Mouse (Mus musculus) megakaryocyte, embryonic 14.5 days (primary cell): Measurements from ENCODE around the gene Ap3d1. TPM values are rescaled to one million over a fixed set of nuclear protein-coding genes. Genes with fewer than 3 reads are reported as not detected.

ENCODE experiments used
- H3K27me3 ChIP-seq: replicated peaks from 2 replicates; pipeline ENCODE3; 2012; ENCODE audit warnings: inconsistent platforms
- H3K36me3 ChIP-seq: replicated peaks from 2 replicates; pipeline ENCODE3; 2012; ENCODE audit warnings: low read length, inconsistent platforms, mixed read lengths
- H3K4me1 ChIP-seq: 2 replicates; pipeline ENCODE4 v1.6.1; 2012; ENCODE audit warnings: inconsistent platforms
- H3K4me3 ChIP-seq: replicated peaks from 2 replicates; pipeline ENCODE3; 2012; ENCODE audit warnings: moderate library complexity, mild to moderate bottlenecking, inconsistent platforms
- H3K9me3 ChIP-seq: 2 replicates; pipeline ENCODE4 v1.6.1; 2012; ENCODE audit warnings: inconsistent platforms
- FLI1 ChIP-seq: IDR thresholded peaks from 2 replicates; pipeline ENCODE4 v1.6.1; 2012; ENCODE audit warnings: low read length, inconsistent platforms, mixed read lengths
- GATA1 ChIP-seq: IDR thresholded peaks from 3 replicates; pipeline ENCODE4 v1.6.1; 2012; ENCODE audit warnings: mixed read lengths, low read length, inconsistent platforms, borderline replicate concordance
- polyA plus RNA-seq: library from polyadenylated mRNA; stranded (reverse); fragments of >175 nt; gene quantifications from 2 replicates; pipeline ENCODE4 v1.2.3, GENCODE M21; 2012; ENCODE audit warnings: low replicate concordance; ENCODE audit not compliant: insufficient read depth

Gene Ap3d1
- polyA plus RNA-seq, 1 experiment = 24.8 TPM

- Histone ChIP-seq H3K27me3 (no peaks in the 10 kb centered on the region), H3K36me3 (peaks cover 34% of the 10 kb centered on the region), H3K4me1 (peaks cover 86% of the 10 kb centered on the region), H3K9me3 (no peaks in the 10 kb centered on the region), H3K4me3 (peak overlapping the region; percentile 70)
- TF ChIP-seq GATA1 (no peak), FLI1 (no peak)
These were observed 16.6 kb upstream of the Ap3d1 start for GRCm38 (mm10) chr10:80758651-80759050.

GRCm38 (mm10) chr10:80757717-80758116, 15.7 kb upstream of the Ap3d1 start:
- H3K4me3 ChIP-seq = peak overlapping the region; percentile 99
- H3K36me3 ChIP-seq = peaks cover 26% of the 10 kb centered on the region
- peaks cover 84% of the 10 kb centered on the region for H3K4me1 ChIP-seq

GRCm38 (mm10) chr10:80756967-80757366, 14.9 kb upstream of the Ap3d1 start:
- Histone ChIP-seq H3K36me3 (peaks cover 21% of the 10 kb centered on the region), H3K4me3 (peak overlapping the region; percentile 99), H3K4me1 (peaks cover 84% of the 10 kb centered on the region), H3K27me3 (no peaks in the 10 kb centered on the region), H3K9me3 (no peaks in the 10 kb centered on the region)
- no peak for TF ChIP-seq GATA1
- no peak for TF ChIP-seq FLI1

More at GRCm38 (mm10) chr10:80757717-80758116, 15.7 kb upstream of the Ap3d1 start:
- TF ChIP-seq GATA1 (no peak), FLI1 (no peak)
- Histone ChIP-seq H3K27me3 (no peaks in the 10 kb centered on the region), H3K9me3 (no peaks in the 10 kb centered on the region)

DNA sequence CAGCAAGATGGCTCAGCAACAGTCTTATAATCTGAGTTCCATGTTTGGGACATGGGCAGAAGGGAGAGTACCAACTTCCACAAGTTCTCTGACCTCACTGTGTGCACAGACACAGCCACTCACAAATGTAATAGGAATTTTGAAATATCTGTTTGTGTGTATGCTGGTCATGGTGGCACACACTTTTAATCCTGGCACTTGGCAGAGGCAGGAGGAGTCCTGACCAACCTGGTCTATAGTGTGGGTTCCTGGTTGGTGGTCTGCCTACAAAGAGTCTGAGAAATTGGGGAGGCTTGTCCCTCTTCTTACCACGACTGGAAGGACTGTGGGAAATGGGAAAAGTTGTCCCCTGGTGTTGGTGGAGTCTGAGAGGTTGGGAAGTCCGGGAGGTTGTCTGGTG, 14.4 kb upstream of the Ap3d1 start:
- TF ChIP-seq GATA1 = no peak
- TF ChIP-seq FLI1 = no peak
- H3K4me3 ChIP-seq = peak overlapping the region; percentile 99

GRCm38 (mm10) chr10:80756099-80756498, 14.0 kb upstream of the Ap3d1 start:
- H3K27me3 ChIP-seq = no peaks in the 10 kb centered on the region
- TF ChIP-seq FLI1 (no peak), GATA1 (no peak)
- H3K9me3 ChIP-seq = no peaks in the 10 kb centered on the region
- H3K4me1 ChIP-seq = peaks cover 84% of the 10 kb centered on the region
- H3K36me3 ChIP-seq = peaks cover 17% of the 10 kb centered on the region
- H3K4me3 ChIP-seq = peak overlapping the region; percentile 99

More for the DNA sequence above, 14.4 kb upstream of the Ap3d1 start:
- Histone ChIP-seq H3K27me3 (no peaks in the 10 kb centered on the region), H3K9me3 (no peaks in the 10 kb centered on the region), H3K4me1 (peaks cover 84% of the 10 kb centered on the region), H3K36me3 (peaks cover 17% of the 10 kb centered on the region)

GRCm38 (mm10) chr10:80755291-80756015, 13.4 kb upstream of the Ap3d1 start:
- H3K36me3 ChIP-seq = peaks cover 11% of the 10 kb centered on the region
- H3K4me1 ChIP-seq = peaks cover 84% of the 10 kb centered on the region
- H3K4me3 ChIP-seq = peak overlapping the region; percentile 99
- no peaks in the 10 kb centered on the region for H3K27me3 ChIP-seq
- no peaks in the 10 kb centered on the region for H3K9me3 ChIP-seq
- no peak for TF ChIP-seq FLI1
- TF ChIP-seq GATA1 = no peak

- Histone ChIP-seq H3K36me3 (peaks cover 8% of the 10 kb centered on the region), H3K27me3 (no peaks in the 10 kb centered on the region), H3K4me3 (peak within 1 kb of the TSS; percentile 99), H3K9me3 (no peaks in the 10 kb centered on the region), H3K4me1 (peaks cover 80% of the 10 kb centered on the region)
- TF ChIP-seq GATA1 (no peak), FLI1 (peak; percentile 50; the same call in 1 of the 2 replicates)
These were observed 12.7 kb upstream of the Ap3d1 start, which contains the start of gene Dot1l for GRCm38 (mm10) chr10:80754594-80755290. TSS of gene Dot1l (plus strand) at chr10:80755206.

DNA sequence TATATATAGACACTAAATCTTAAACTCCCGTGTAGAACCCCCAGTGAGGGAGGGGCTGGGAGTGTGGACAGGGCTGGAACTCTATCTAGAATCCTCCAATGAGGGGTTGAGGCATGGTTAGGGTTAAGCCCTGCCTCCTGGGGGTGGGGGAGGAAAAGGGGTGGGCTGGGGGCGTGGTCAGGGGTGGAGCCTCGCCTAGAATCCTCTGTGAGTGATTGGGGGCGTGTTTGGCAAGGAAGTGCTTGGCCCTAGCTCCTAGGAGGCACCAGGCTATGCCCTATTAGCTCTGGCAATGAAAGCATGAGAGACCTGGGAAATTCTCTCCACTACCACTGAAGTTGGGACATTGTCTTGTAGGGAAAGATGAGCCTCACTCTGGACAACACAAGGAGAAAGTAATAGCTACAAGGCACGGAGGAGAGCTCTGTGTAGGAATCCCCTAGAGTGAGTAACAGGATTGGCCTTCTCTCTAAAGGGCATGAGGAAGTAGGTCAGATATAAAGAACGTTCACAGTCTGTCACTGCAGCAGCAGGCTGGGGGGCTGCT, 10.1 kb upstream of the Ap3d1 start:
- no peak for TF ChIP-seq GATA1
- no peak for TF ChIP-seq FLI1
- H3K9me3 ChIP-seq = no peaks in the 10 kb centered on the region
- H3K27me3 ChIP-seq = no peaks in the 10 kb centered on the region
- H3K4me3 ChIP-seq = peak overlapping the region; percentile 90
- H3K36me3 ChIP-seq = no peaks in the 10 kb centered on the region
- H3K4me1 ChIP-seq = peaks cover 74% of the 10 kb centered on the region

DNA sequence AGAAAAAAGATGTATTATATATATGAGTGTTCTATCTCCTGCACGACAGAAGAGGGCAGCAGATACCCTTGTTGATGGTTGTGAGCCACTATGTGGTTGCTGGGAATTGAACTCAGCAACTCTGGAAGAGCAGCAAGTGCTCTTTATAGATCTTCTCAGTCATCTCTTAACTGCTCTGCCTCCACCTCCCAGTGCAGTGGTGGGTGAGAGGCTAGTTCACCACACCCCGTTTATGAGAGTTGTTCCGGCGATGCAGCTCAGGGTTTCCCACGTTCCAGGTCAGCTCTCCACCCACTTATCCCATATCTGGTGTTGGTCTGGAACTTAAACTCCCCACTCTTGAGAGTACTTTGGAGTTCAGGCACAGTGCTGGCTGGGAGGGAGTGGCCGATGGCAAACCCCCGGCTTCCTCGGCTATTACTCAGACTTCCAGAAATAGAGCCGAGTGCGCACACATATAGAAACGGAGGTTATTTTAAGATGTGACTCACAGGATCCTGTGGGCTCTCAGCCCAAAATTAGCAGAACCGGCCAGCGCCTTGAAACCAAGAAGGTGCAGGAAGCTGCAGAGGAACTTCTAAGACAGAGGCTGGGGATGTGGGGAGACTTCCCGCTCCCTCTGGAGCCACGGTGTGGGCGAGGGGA, 9.2 kb upstream of the Ap3d1 start:
- Histone ChIP-seq H3K4me3 (peak overlapping the region; percentile 90), H3K4me1 (peaks cover 67% of the 10 kb centered on the region), H3K36me3 (no peaks in the 10 kb centered on the region), H3K9me3 (no peaks in the 10 kb centered on the region), H3K27me3 (no peaks in the 10 kb centered on the region)
- no peak for TF ChIP-seq FLI1
